Mouse (Mus musculus): ENCODE measurements around the gene Gm49395.

- TF ChIP-seq CTCF (IDR thresholded peaks at IDR 0.05; ENCODE audit: borderline replicate concordance, extremely low read depth, insufficient read depth, insufficient read length) (no peak), POLR2A (IDR thresholded peaks at IDR 0.05; ENCODE audit: borderline replicate concordance, extremely low read depth, insufficient read depth, insufficient read length, poor library complexity, severe bottlenecking) (no peak)
These were observed 80.3 kb downstream of the Gm49395 start for GRCm38 (mm10) chr13:115021411-115021810.
